Mouse (Mus musculus): ENCODE results near the gene Itgax.

Itgax gene

GRCm38 (mm10) chr7:128166391-128166790, 37.0 kb downstream of the Itgax start:
- DNase-seq, result no peak

- DNase-seq, result no peak
Measured at GRCm38 (mm10) chr7:128169996-128170395, 40.6 kb downstream of the Itgax start.

- DNase-seq, result no peak
Measured at GRCm38 (mm10) chr7:128178385-128178784, 49.0 kb downstream of the Itgax start.

GRCm38 (mm10) chr7:128180126-128180525, 50.8 kb downstream of the Itgax start:
- no peak for DNase-seq

- DNase-seq, result no peak
Measured at GRCm38 (mm10) chr7:128180546-128180945, 51.2 kb downstream of the Itgax start.

GRCm38 (mm10) chr7:128181691-128182090, 52.3 kb downstream of the Itgax start:
- DNase-seq, result no peak
